Mouse (Mus musculus) cerebellum, adult 2 months (tissue): ENCODE results near the gene Mrps14.

Experiments used
- CTCF ChIP-seq: fragments of 200-500 bp; IDR thresholded peaks from 2 replicates; pipeline ENCODE4 v1.5.1; 2011; ENCODE audit warnings: low read depth, mild to moderate bottlenecking, control low read depth, low read length, moderate library complexity, borderline replicate concordance; ENCODE audit not compliant: insufficient read depth
- POLR2A ChIP-seq: fragments of 200-500 bp; IDR thresholded peaks from 2 replicates; pipeline ENCODE4 v1.6.1; 2011; ENCODE audit warnings: low read length, control low read depth, borderline replicate concordance; ENCODE audit not compliant: insufficient read depth

DNA sequence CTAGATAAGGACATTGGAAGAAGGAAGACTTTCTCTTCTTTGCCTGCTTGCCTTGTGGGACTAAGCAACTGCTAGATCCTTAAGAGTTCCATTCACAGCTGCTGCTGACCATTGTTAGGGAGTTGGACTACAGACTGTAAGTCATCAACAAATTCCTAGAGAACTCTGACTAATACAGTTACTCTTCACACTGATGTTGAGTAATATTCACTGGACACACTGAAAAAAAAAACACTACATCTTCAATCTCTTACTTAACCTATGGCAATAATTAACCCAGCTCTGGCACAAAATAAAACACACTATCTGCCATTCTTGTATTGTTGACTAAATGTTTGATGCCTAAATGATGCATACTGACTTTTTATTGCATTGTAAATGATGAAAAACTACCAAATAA is 32.8 kb downstream of the Mrps14 start:
- TF ChIP-seq CTCF (no peak), POLR2A (no peak)
